Mouse (Mus musculus): ENCODE measurements at regions not wholly inside any gene's neighbourhood (a gene's known extent, or its start where the extent isn't known, plus 50 kb on each side); places are given as distances from the start of the nearest gene placed in this dataset.

DNA sequence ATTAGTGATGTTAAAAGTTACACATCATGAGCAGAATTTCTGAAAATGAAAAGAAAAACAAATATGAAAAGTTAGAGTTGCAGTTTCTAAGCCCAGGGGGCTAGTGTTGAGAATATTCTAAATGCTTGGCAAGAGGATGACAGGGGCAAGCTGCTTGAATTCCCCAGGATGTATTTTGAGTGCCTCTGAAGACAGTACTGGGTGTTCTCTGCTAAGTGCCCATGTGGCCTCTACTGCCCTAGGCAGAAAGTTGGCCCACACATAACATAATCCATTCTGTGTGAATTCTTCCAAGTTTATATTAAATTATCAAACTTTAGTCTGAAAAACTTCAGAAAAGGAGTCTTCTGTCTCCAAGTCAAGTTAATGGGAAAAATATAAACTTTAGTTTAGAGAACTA lies 196.6 kb downstream of the Gnai1 start:
- H3K27me3 ChIP-seq = no peaks in the 10 kb centered on the region
- no peaks in the 10 kb centered on the region for H3K9me3 ChIP-seq
- H3K4me3 ChIP-seq = no peak overlapping the region
- H3K4me1 ChIP-seq = no peaks in the 10 kb centered on the region
- H3K36me3 ChIP-seq = no peaks in the 10 kb centered on the region
- H3K9ac ChIP-seq = no peak overlapping the region
- H3K4me2 ChIP-seq (replicated peaks) = no peak overlapping the region
- H3K27ac ChIP-seq = no peak overlapping the region
- no peak for ATAC-seq (ENCODE audit: low FRiP score, low read depth)

DNA sequence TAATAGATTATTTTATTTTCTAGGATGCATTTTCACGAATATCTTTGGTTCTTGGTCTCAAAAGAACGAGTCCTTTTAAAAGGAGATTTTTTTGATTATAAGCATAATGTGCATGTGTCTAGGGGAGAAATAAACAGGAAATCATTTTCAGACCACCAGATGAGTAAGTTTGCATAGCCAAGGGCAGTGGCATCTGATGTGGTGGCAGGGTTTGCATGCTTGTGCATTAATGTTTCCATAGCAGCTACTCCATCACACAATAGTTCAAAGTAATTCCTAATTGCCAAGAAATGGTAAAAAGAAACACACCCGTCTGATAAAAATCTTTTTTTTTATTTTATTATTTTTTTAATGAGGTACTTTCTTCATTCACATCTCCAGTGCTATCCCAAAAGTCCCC lies 182.3 kb downstream of the Gnai1 start:
- H3K4me1 ChIP-seq = no peaks in the 10 kb centered on the region
- H3K4me2 ChIP-seq (replicated peaks) = no peak overlapping the region
- ATAC-seq (ENCODE audit: low FRiP score, low read depth) = no peak
- 75% methylated on average over 3 of the region's 3 CpGs for WGBS
- no peaks in the 10 kb centered on the region for H3K9me3 ChIP-seq
- no peak overlapping the region for H3K27ac ChIP-seq
- no peak overlapping the region for H3K4me3 ChIP-seq
- H3K36me3 ChIP-seq = no peaks in the 10 kb centered on the region
- no peaks in the 10 kb centered on the region for H3K27me3 ChIP-seq
- no peak overlapping the region for H3K9ac ChIP-seq

DNA sequence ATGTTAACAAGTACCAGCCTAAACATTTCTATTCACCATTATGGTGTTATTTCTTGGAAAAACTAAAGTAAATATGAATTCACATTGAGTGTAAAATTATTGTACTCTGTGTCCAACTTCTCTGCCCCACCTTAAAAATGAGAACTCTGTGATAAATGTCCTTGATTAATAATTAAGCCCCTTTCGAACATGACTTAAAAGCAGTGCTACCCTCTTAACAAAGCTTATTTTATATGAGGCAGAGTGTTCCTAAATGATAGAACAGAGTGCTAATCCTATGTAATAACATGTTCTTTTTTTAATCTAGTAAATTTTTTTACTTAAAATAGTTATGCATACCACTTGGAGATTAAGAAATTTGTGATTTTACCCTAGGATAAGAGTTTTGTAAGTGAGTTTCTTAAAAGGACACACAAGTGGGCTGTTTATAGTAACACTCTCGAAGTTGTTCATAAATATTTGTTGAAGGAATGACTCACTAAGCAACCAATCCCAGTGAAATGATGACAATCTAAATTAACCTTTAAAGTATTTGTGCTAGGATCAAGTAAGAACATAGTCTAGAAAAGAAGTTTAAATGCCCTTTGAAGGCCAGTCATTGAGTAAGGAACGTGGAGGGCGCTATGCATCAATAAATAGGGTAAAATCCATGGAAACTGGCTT lies 148.6 kb downstream of the Gnai1 start:
- Histone ChIP-seq H3K4me3 (no peak overlapping the region), H3K9ac (no peak overlapping the region), H3K27ac (no peak overlapping the region), H3K9me3 (no peaks in the 10 kb centered on the region), H3K36me3 (no peaks in the 10 kb centered on the region), H3K4me1 (no peaks in the 10 kb centered on the region), H3K4me2 (replicated peaks) (no peak overlapping the region), H3K27me3 (no peaks in the 10 kb centered on the region)
- ATAC-seq (ENCODE audit: low FRiP score, low read depth) = no peak
- 78% methylated on average over 4 of the region's 4 CpGs for WGBS

Measured in limb, embryonic 13.5 days (tissue).